Mouse (Mus musculus) cerebellum, adult 18-20 months (tissue): ENCODE data around the gene Asns.
A peak's percentile ranks its signal among the peaks of the same experiment; 100 is the strongest.
"Not testable (repeated sequence)": the region's sequence is repeated elsewhere in the genome, so short reads cannot be mapped to it uniquely, and the experiment has no call there.

Source experiments
- DNase-seq, 2 experiments: peaks; one replicate each; pipeline ENCODE4 v3.0.0; 2021

Asns gene

DNA sequence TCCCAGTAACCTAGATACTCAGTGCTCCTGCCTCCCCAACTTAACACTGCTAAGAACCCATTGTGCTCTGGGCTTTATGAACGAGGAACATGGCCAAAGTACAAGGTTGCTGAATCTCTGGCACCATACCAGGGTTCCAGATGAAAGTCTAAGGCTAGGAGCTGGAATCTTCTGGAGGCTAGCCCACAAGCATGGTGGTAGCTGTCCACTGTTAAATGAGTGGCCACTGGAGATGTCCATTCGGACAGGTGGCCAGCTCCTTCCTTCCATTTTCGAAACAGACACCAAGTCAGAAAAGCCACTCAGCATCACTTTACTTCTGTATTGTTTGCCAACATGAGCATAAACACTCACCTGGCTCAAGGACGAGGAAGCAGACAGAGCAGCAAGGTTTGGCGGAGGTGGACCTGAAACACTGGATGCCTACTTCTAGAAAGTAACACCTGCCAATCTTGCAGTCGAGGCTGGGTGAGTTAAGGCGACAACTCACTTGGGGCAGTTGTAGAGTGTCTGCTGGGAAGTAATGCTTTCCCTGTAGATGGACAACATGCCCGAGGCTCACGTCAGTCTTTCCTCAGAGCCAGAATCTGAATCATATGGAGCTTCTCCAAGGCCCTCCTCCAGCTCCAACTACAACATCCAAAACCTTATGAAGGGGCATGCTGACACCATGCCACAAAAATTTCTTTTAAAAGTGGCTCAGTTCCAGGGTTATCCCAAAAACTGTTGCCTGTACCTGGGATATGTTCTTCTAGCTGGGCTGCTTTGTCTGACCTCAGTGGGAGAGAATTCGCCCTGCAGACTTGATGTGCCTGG, 20.4 kb downstream of the Asns start:
- DNase-seq: no peak

DNA sequence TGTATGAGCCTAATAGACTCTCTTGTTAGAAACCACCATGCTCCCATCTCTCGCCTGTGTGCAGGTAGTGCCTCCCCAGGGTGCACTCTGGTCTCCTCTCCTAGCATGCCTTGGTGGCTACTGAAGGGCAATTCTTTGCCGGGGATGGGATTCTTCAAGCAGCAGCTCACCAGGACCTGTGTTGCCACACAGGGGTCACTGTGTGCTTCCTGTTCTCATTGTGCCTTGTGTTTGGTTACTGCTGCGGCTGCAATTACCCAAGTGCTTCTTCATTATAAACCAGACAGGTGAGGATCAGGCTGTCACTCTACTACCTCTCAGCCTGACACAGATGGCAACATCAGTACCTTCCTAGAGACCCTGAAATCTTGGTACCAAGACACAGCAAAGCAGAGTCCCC, 21.6 kb downstream of the Asns start:
- DNase-seq: no peak

DNA sequence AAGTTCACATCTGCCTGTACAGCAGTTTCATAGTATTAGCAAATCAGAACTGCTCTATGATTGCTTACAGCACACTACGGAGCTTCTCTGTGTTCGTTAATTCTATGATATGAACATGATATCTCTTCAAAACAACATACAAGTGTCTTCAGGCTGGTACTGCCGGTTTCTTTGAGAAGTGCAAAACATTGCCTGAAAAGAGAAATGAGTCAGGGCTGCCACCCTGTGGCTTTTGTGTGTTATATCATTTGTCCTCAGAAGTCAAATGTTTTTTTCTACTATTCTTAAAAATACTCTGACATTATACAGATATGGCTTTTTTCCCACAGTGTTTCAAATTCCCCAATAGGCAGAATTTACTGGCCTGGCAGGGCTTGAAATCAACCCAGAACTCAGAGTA, 22.5 kb downstream of the Asns start:
- no peak for DNase-seq

DNA sequence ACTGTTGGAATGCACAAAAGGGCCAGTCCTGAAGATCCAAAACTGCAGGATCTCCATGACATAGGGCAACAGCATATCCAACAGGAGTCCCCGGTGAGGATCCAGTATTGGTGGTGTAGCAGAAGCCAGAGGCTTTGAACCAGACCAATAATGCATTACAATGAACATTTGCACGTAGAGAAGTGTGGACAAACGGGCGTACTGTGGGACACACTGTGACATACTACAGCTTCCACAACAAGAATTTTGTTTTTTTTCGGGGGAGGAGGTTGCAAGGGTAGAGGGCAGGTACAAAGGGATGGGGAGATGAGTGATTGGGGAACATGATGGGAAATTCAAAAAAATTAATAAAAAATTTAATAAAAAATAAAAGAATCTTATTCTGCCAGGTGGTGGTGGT, 23.3 kb downstream of the Asns start:
- no peak for DNase-seq

DNA sequence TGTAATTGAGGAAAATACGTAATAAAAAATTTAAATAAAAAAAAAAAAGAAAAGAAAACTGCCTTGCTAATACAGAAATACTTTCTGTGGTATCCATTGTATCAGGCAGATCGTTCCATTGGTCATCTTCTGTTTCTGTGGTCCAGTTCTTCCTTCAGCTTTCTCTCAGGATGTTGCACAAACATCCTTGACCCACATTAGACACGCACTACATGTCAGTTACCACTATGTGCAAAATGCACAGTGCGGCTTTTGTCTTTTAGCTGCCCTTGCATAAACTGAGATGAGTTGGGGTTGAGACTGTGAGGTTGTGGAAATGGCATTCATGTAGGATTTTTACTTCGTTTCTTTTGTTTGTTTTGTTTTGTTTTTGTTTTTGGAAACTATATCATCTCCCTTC, 24.7 kb downstream of the Asns start:
- DNase-seq: no peak

DNA sequence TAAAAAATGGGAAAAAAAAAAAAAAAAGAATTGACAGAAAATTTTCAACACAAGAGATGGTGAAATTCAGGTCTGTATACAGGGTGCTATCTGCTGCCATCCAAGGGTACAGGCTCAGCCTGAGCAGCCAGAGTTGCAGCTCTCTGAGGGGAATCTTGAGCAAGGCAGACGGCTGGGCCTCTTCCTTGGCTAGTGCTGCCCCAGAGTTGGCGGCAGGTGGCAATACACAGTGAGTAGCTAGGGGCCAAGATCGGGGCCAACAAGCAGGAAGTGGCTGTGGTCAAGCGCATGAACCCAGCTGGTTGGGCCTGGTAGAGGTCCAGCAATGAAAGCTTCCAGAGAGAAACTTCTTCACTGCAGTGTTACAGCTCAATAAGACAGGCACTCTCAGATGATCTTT, 27.2 kb downstream of the Asns start:
- not testable (repeated sequence) for DNase-seq

DNA sequence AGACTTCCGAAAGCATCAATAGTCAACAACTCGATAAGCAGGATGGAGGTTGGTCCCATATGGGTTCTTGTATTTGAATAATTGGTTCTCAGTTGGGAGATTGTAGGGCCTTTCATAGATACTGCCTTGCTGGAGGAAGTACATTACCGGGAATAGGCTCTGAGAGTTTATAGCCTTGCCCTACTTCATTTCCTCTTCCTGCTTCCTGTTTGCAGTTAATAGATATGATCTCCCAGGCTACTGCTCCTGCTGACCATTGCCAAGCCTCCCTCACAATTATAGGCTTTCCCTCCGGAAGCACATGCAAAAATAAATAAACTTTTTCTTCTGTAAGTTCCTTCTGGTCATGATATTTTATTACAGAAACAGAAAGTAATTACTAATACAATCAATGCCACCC, 31.6 kb downstream of the Asns start:
- no peak for DNase-seq

DNA sequence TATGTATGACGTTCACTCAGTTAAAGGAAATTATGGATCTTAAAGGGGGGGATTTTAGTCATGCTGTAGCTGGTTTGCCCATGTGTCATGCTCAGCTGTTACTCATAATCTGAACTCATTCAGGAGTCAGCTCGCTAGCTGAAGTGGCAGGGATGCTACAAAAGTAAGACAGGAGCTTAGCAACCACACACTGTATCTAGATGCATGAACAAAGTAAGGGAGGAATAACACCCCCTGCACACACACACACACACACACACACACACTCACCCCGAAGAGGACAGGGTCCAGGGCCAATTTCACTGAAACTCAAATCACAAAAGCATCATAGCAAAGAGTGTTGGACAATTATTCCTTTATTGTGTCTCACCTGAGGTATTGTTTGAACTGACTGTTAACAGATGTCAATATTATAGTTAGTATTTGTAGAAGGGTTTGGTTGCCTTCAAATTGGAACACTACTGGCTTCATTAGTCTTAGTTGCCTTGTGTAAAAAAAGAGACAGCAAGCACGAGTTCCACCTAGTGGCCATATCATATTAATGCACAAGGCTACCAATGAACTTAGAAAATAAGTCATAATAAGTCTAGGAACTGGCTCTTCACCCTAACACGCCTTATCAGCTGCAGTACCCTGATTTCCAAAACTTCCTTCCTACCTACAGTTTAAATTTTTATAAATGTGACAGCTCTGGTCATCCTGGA, 32.5 kb downstream of the Asns start:
- peak; percentile 13 to 23 for DNase-seq

DNA sequence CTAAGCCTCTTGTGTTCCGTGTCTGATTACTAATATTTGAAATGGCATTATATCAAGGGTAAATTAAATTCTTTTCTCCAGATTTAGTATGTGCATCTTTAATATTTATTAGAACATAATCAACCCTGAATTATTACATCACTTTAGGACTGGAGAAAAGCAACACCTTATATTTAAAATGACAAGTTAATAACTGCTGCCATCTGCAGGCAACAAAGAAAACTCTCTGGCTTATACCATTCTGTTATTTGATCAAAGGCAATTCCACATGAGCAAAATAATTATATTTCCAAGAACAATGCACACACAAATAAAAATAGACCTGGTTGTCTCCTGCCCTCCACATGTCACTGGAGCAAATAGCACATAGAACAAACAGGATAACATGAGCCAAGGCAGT, 36.5 kb downstream of the Asns start:
- no peak for DNase-seq

DNA sequence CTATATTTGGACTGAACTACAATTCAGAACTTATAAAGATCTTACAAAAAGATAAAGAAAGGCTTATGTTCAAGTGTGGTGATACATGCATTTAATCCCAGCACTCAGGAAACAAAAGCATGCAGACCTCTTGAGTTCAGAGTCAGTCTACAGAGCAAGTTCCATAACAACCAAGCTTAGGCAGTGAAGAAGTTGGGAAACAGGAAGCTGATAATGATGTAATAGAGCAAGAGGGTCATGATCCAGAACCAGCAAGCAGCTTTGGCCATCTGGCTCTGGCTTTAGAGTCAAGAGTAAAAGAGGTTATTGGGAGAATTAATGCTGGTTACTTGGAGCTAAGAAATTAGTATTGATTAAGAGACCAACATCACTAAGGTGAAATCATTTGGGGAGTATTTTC, 44.6 kb downstream of the Asns start:
- DNase-seq: no peak
